Mouse (Mus musculus) G1E (cell line): ENCODE results near the gene Rassf2.

Source experiments
- CTCF ChIP-seq: IDR thresholded peaks from 2 replicates; pipeline ENCODE4 v1.5.1; 2012; ENCODE audit warnings: low read depth, low read length, inconsistent platforms, mixed read lengths
- GATA1 ChIP-seq: IDR thresholded peaks from 2 replicates; pipeline ENCODE4 v1.6.1; 2012; ENCODE audit warnings: borderline replicate concordance, low read length, inconsistent platforms, mixed read lengths
- GATA2 ChIP-seq: IDR thresholded peaks from 2 replicates; pipeline ENCODE4 v1.6.1; 2012; ENCODE audit warnings: low read depth, low read length, inconsistent platforms, borderline replicate concordance
- POLR2AphosphoS5 ChIP-seq: IDR thresholded peaks from 2 replicates; pipeline ENCODE4 v1.6.1; 2012; ENCODE audit warnings: low read depth, low read length, inconsistent platforms; ENCODE audit not compliant: insufficient replicate concordance
- TAL1 ChIP-seq: conservative IDR thresholded peaks from 2 replicates; pipeline ENCODE4 v1.6.1; 2012; ENCODE audit warnings: low read depth, low read length, inconsistent platforms, mixed read lengths

DNA sequence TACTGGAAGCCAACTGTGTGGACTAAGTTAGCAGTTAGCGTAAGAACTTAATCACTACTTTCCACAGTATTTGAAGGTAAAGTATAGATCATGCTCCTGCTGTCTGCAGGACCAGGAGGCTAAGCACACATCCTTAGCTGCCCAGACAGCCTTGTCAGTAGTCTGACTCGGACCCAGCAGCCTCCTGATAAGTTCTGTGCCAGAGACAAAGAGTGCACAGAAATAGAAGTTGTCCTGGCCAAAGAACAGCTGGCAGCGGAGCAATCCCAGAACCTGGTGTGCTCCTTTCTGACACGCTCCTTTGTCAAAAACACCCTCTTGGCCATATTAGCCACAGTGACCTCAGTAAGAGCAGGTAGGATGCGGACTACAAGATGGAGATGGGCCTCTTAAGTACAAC, 49.1 kb upstream of the Rassf2 start:
- TF ChIP-seq CTCF (no peak), POLR2AphosphoS5 (no peak), TAL1 (no peak), GATA1 (no peak), GATA2 (no peak)
